Mouse (Mus musculus) kidney, postnatal 10 days (tissue): Measurements from ENCODE around the gene Maml2.

ENCODE experiments used
- DNase-seq: peaks from one replicate; pipeline ENCODE4 v3.0.0; 2021; ENCODE audit warnings: mixed read lengths

Maml2 gene

GRCm38 (mm10) chr9:13297668-13298512, at the start of gene Maml2:
TSS of gene Maml2 (plus strand) at chr9:13297957.
- peak; percentile 76 for DNase-seq

GRCm38 (mm10) chr9:13248104-13248503, 49.7 kb upstream of the Maml2 start:
- no peak for DNase-seq

GRCm38 (mm10) chr9:13251251-13251650, 46.5 kb upstream of the Maml2 start:
- no peak for DNase-seq

GRCm38 (mm10) chr9:13256726-13257125, 41.0 kb upstream of the Maml2 start:
- DNase-seq: no peak

GRCm38 (mm10) chr9:13258173-13258572, 39.6 kb upstream of the Maml2 start:
- DNase-seq: no peak

GRCm38 (mm10) chr9:13260980-13261379, 36.8 kb upstream of the Maml2 start:
- no peak for DNase-seq

- DNase-seq: no peak
Measured at GRCm38 (mm10) chr9:13273219-13273618, 24.5 kb upstream of the Maml2 start.

GRCm38 (mm10) chr9:13287482-13287881, 10.3 kb upstream of the Maml2 start:
- DNase-seq: no peak

GRCm38 (mm10) chr9:13296274-13297121, 1.3 kb upstream of the Maml2 start:
- DNase-seq: peak; percentile 94

- no peak for DNase-seq
Measured at GRCm38 (mm10) chr9:13297122-13297667, 562 bp upstream of the Maml2 start.

GRCm38 (mm10) chr9:13298513-13298878, 739 bp downstream of the Maml2 start:
- no peak for DNase-seq

GRCm38 (mm10) chr9:13299190-13299589, 1.4 kb downstream of the Maml2 start:
- DNase-seq: peak; percentile 18

- DNase-seq: peak; percentile 17
Measured at GRCm38 (mm10) chr9:13300041-13300441, 2.3 kb downstream of the Maml2 start.

GRCm38 (mm10) chr9:13300891-13301782, 3.4 kb downstream of the Maml2 start:
- peak; percentile 4 for DNase-seq

- peak; percentile 5 for DNase-seq
Measured at GRCm38 (mm10) chr9:13302183-13302825, 4.5 kb downstream of the Maml2 start.

- DNase-seq: peak; percentile 9
Measured at GRCm38 (mm10) chr9:13303099-13303771, 5.5 kb downstream of the Maml2 start.

- peak; percentile 38 for DNase-seq
Measured at GRCm38 (mm10) chr9:13303976-13304375, 6.2 kb downstream of the Maml2 start.

GRCm38 (mm10) chr9:13306471-13306870, 8.7 kb downstream of the Maml2 start:
- DNase-seq: no peak

GRCm38 (mm10) chr9:13307226-13307625, 9.5 kb downstream of the Maml2 start:
- DNase-seq: peak; percentile 2

- DNase-seq: peak; percentile 2
Measured at GRCm38 (mm10) chr9:13308718-13309117, 11.0 kb downstream of the Maml2 start.

- DNase-seq: peak; percentile 1
Measured at GRCm38 (mm10) chr9:13309807-13310206, 12.1 kb downstream of the Maml2 start.
